Mouse (Mus musculus) T-helper 17 cell (primary cell): ENCODE data around the gene Car1.
"Not testable (repeated sequence)": the region's sequence is repeated elsewhere in the genome, so short reads cannot be mapped to it uniquely, and the experiment has no call there.

ENCODE experiments used
- in situ Hi-C, 2 experiments: fragments of 300-600 bp; cut with MboI, MseI; formaldehyde crosslinking; loops; 1 replicate in 1 of 2; 2 replicates in 1 of 2; pipeline ENCODE4 v1.15.1; 2025; ENCODE audit warnings: high pct_unique_total_duplicates in 2 of 2

The Car1 gene

GRCm38 (mm10) chr3:14808211-14808610, at the start of gene Car1:
Car1 (minus strand) TSS chr3:14808368.
- in situ Hi-C loops = no loop called here

GRCm38 (mm10) chr3:14857874-14858273, 49.7 kb upstream of the Car1 start:
- in situ Hi-C loops = no loop called here

- in situ Hi-C loops = no loop called here
Measured at GRCm38 (mm10) chr3:14854446-14854845, 46.3 kb upstream of the Car1 start.

- in situ Hi-C loops = no loop called here
Measured at GRCm38 (mm10) chr3:14853966-14854365, 45.8 kb upstream of the Car1 start.

GRCm38 (mm10) chr3:14848587-14849254, 40.6 kb upstream of the Car1 start:
- in situ Hi-C loops = no loop called here

GRCm38 (mm10) chr3:14839466-14840118, 31.4 kb upstream of the Car1 start:
- in situ Hi-C loops = no loop called here

GRCm38 (mm10) chr3:14838936-14839335, 30.8 kb upstream of the Car1 start:
- in situ Hi-C loops = no loop called here

GRCm38 (mm10) chr3:14832766-14833165, 24.6 kb upstream of the Car1 start:
- in situ Hi-C loops = no loop called here

GRCm38 (mm10) chr3:14831219-14831835, 23.2 kb upstream of the Car1 start:
- in situ Hi-C loops = no loop called here

- in situ Hi-C loops = no loop called here
Measured at GRCm38 (mm10) chr3:14828896-14829295, 20.7 kb upstream of the Car1 start.

- in situ Hi-C loops = no loop called here
Measured at GRCm38 (mm10) chr3:14819844-14820504, 11.8 kb upstream of the Car1 start.

GRCm38 (mm10) chr3:14815396-14815795, 7.2 kb upstream of the Car1 start:
- in situ Hi-C loops = not testable (repeated sequence)

- in situ Hi-C loops = no loop called here
Measured at GRCm38 (mm10) chr3:14806702-14807101, 1.5 kb downstream of the Car1 start.

GRCm38 (mm10) chr3:14805962-14806361, 2.2 kb downstream of the Car1 start:
- in situ Hi-C loops = no loop called here

GRCm38 (mm10) chr3:14804906-14805305, 3.3 kb downstream of the Car1 start:
- in situ Hi-C loops = no loop called here

- in situ Hi-C loops = no loop called here
Measured at GRCm38 (mm10) chr3:14797069-14797468, 11.1 kb downstream of the Car1 start.

- in situ Hi-C loops = no loop called here
Measured at GRCm38 (mm10) chr3:14795292-14796020, 12.7 kb downstream of the Car1 start.

GRCm38 (mm10) chr3:14792032-14792431, 16.1 kb downstream of the Car1 start:
- in situ Hi-C loops = no loop called here

- in situ Hi-C loops = loop anchor here in 1 of 2 experiments (5.0 kb wide), 1 partner anchor 100 kb away; no protein-coding TSS in a partner anchor
Measured at GRCm38 (mm10) chr3:14787607-14788006, 20.6 kb downstream of the Car1 start.

GRCm38 (mm10) chr3:14787136-14787535, 21.0 kb downstream of the Car1 start:
- in situ Hi-C loops = loop anchor here in 1 of 2 experiments (5.0 kb wide), 1 partner anchor 100 kb away; no protein-coding TSS in a partner anchor

GRCm38 (mm10) chr3:14786551-14787079, 21.6 kb downstream of the Car1 start:
- in situ Hi-C loops = loop anchor here in 1 of 2 experiments (5.0 kb wide), 1 partner anchor 99 kb away; no protein-coding TSS in a partner anchor
